Mouse (Mus musculus): ENCODE measurements around the gene BC049352.

GRCm38 (mm10) chr9:45229359-45229758, 47.6 kb downstream of the BC049352 start:
- no peak for TF ChIP-seq ZC3H11A (IDR thresholded peaks at IDR 0.05; ENCODE audit: borderline replicate concordance, low read depth, low read length)
- TF ChIP-seq CHD2 (IDR thresholded peaks at IDR 0.05; ENCODE audit: low read depth, low read length), result no peak
- TF ChIP-seq MAFK (IDR thresholded peaks at IDR 0.05; ENCODE audit: insufficient read depth, low read depth, low read length), result no peak

Data from ES-E14 (cell line).